Mouse (Mus musculus): Measurements from ENCODE around the gene Hcar1. TPM values are rescaled to one million over a fixed set of nuclear protein-coding genes. Genes with fewer than 3 reads are reported as not detected.

Gene Hcar1
- polyA plus RNA-seq (2015; fragmentation: Nextera tagmentation; extraction: Ambion mirVana): 1.4 and 1.8 TPM in 2 replicates

DNA sequence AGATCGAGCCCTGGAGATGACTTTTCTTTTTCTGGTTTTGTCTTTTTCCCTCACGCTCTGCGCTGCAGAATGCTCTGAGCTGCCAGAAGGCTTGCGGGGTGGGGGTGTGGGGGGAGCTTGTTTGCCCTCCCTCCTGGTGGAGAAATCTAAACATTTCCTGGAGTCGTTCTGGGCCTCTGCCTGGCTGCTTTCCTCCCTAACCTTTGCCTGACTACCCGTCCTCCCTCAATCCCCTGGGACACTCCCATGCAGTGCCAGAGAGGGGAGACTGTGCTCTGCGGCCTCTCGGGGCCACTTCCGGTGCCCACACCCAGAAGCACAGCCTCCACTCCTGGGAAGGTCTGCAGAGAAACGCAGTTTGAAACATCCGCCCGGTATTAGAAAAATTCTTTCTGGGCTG lies at the start of gene Hcar1:
Hcar1 (minus strand) TSS at position 93 of the 400 bp plus-strand sequence.

GRCm38 (mm10) chr5:123927118-123927517 lies 47.3 kb upstream of the Hcar1 start, which contains the start of gene Gm43518:
Gene Gm43518, plus strand, starts transcription at chr5:123927418.

DNA sequence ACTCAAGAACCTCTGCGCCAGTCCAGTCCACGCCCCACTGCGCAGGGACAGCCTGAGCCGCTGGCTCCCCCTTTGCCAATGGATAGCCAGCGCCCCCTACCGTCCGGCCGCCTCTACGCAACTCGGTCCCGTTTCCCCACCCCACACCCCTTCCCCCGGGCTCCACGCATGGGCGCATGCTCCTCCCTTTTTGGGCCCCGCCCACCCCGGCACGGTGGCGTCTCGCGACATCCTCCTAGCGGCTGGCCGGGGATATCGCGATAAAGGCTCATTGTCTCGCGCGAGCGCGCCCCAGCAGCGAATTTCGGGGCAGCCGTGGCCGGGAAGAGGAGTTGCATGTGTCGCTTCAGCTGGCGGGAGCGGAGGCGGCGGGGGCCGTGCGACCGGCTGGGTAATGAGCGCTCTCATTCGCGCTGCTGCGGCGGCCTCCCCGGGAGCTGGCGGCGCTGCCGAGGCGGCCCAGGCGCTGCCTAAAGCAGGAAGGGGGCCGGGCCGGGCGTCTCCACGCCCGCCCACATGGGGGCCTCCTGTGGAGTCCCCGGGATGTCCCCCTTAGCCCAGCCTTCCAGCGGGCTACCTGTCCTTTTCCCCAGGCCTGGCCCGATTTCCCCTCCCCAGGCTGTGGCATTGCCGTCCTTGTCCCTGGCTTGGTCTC lies 27.3 kb upstream of the Hcar1 start, which contains the start of gene Denr:
Denr (plus strand) TSS at position 200 of the 655 bp plus-strand sequence.

GRCm38 (mm10) chr5:123865365-123865764 lies 14.5 kb downstream of the Hcar1 start, which contains the start of gene Hcar2:
Gene Hcar2, minus strand, starts transcription at chr5:123865499.

Other genes starting within 250 kb of the Hcar1 start
- 19.6 and 21.0 TPM in 2 replicates for gene Clip1, start 195.4 kb downstream of the Hcar1 start, polyA plus RNA-seq (2015; fragmentation: Nextera tagmentation; extraction: Ambion mirVana)
- 47.6 and 49.0 TPM in 2 replicates for gene Zcchc8, start 158.9 kb downstream of the Hcar1 start, polyA plus RNA-seq (2015; fragmentation: Nextera tagmentation; extraction: Ambion mirVana)
- gene Rsrc2, start 130.6 kb downstream of the Hcar1 start, polyA plus RNA-seq (2015; fragmentation: Nextera tagmentation; extraction: Ambion mirVana): 69.5 and 70.0 TPM in 2 replicates
- gene Kntc1, start 130.3 kb downstream of the Hcar1 start, polyA plus RNA-seq (2015; fragmentation: Nextera tagmentation; extraction: Ambion mirVana): 28.1 and 31.0 TPM in 2 replicates
- 1.2 and 2.4 TPM in 2 replicates for gene Hcar2, start 14.5 kb downstream of the Hcar1 start, polyA plus RNA-seq (2015; fragmentation: Nextera tagmentation; extraction: Ambion mirVana)
- gene Denr, start 27.2 kb upstream of the Hcar1 start, polyA plus RNA-seq (2015; fragmentation: Nextera tagmentation; extraction: Ambion mirVana): 77.7 and 93.2 TPM in 2 replicates
- 2.4 and 3.9 TPM in 2 replicates for gene Gm43518, start 47.4 kb upstream of the Hcar1 start, polyA plus RNA-seq (2015; fragmentation: Nextera tagmentation; extraction: Ambion mirVana)
- 3.3 and 4.4 TPM in 2 replicates for gene Ccdc62, start 50.7 kb upstream of the Hcar1 start, polyA plus RNA-seq (2015; fragmentation: Nextera tagmentation; extraction: Ambion mirVana)
- gene Hip1r, start 93.6 kb upstream of the Hcar1 start, polyA plus RNA-seq (2015; fragmentation: Nextera tagmentation; extraction: Ambion mirVana): 4.4 and 5.3 TPM in 2 replicates
- gene Vps37b, start 152.2 kb upstream of the Hcar1 start, polyA plus RNA-seq (2015; fragmentation: Nextera tagmentation; extraction: Ambion mirVana): 14.6 and 17.0 TPM in 2 replicates
- gene Abcb9, start 215.8 kb upstream of the Hcar1 start, polyA plus RNA-seq (2015; fragmentation: Nextera tagmentation; extraction: Ambion mirVana): 10.5 and 11.2 TPM in 2 replicates
- 21.4 and 22.1 TPM in 2 replicates for gene Ogfod2, start 232.3 kb upstream of the Hcar1 start, polyA plus RNA-seq (2015; fragmentation: Nextera tagmentation; extraction: Ambion mirVana)
- 93.1 and 93.9 TPM in 2 replicates for gene Arl6ip4, start 236.1 kb upstream of the Hcar1 start, polyA plus RNA-seq (2015; fragmentation: Nextera tagmentation; extraction: Ambion mirVana)